Mouse (Mus musculus) embryonic facial prominence, embryonic 11.5 days (tissue): Measurements from ENCODE around the gene Nckipsd. TPM values are rescaled to one million over a fixed set of nuclear protein-coding genes. Genes with fewer than 3 reads are reported as not detected.

Experiments used
- ATAC-seq: fragments of 200-750 bp; cut with Nextera tagmentation; replicated peaks from 2 replicates; pipeline ENCODE4 v1.8.0; 2017; ENCODE audit warnings: low read depth; ENCODE audit not compliant: insufficient number of reproducible peaks, low FRiP score, low TSS enrichment
- DNase-seq: peaks from one replicate; pipeline ENCODE4 v3.0.0-alpha.2; 2015; ENCODE audit warnings: low spot score
- H3K27ac ChIP-seq: fragments of 300-500 bp; sonication (generic); replicated peaks from 2 replicates; pipeline ENCODE4 v1.5.1; 2014; ENCODE audit warnings: mild to moderate bottlenecking, low read depth, low read length, control low read depth
- H3K27me3 ChIP-seq: fragments of 300-500 bp; sonication (generic); 2 replicates; pipeline ENCODE4 v1.6.1; 2014; ENCODE audit warnings: mild to moderate bottlenecking, low read length, moderate library complexity, mixed read lengths; ENCODE audit not compliant: control insufficient read depth, insufficient read depth
- H3K36me3 ChIP-seq: fragments of 300-500 bp; sonication (generic); replicated peaks from 2 replicates; pipeline ENCODE4 v1.6.1; 2014; ENCODE audit warnings: low read depth, mild to moderate bottlenecking, low read length, moderate library complexity, mixed read lengths; ENCODE audit not compliant: control insufficient read depth, insufficient read depth
- H3K4me1 ChIP-seq: fragments of 300-500 bp; sonication (generic); 2 replicates; pipeline ENCODE4 v1.6.1; 2014; ENCODE audit warnings: low read length, mixed read lengths; ENCODE audit not compliant: control insufficient read depth, insufficient read depth
- H3K4me2 ChIP-seq: fragments of 300-500 bp; sonication (generic); 2 replicates; pipeline ENCODE4 v1.6.1; 2014; ENCODE audit warnings: low read depth, mild to moderate bottlenecking, control low read depth, low read length, moderate library complexity
- H3K4me3 ChIP-seq: fragments of 300-500 bp; sonication (generic); 2 replicates; pipeline ENCODE4 v1.5.1; 2014; ENCODE audit warnings: low read depth, low read length, control low read depth
- H3K9ac ChIP-seq: fragments of 300-500 bp; sonication (generic); replicated peaks from 2 replicates; pipeline ENCODE4 v1.6.1; 2014; ENCODE audit warnings: mild to moderate bottlenecking, control low read depth, low read length
- H3K9me3 ChIP-seq: fragments of 300-500 bp; sonication (generic); replicated peaks from 2 replicates; pipeline ENCODE4 v1.6.1; 2016; ENCODE audit warnings: mild to moderate bottlenecking, low read length, inconsistent platforms, mixed read lengths; ENCODE audit not compliant: control insufficient read depth
- WGBS: fragments of 180-500 bp; shearing (Covaris S2); extraction: QIAGEN DNeasy Blood & Tissue Kit; methylation state at CpG from one replicate; pipeline ENCODE4 v1.1.7; 2014; 5-methylcytosine and 5-hydroxymethylcytosine counted together
- microRNA-seq: library from miRNA; unstranded; fragments of <30 nt; microRNA quantifications from one replicate; pipeline ENCODE4, GENCODE M21; 2016; ENCODE audit warnings: borderline number of aligned reads
- polyA plus RNA-seq: library from polyadenylated mRNA; unstranded; fragments of >200 nt; fragmentation: Nextera tagmentation; extraction: Ambion mirVana; gene quantifications from 2 replicates; pipeline ENCODE4 v1.2.1, GENCODE M21; 2014

Nckipsd gene
- polyA plus RNA-seq, 1 experiment from 2014 or later = 9.1 TPM

DNA sequence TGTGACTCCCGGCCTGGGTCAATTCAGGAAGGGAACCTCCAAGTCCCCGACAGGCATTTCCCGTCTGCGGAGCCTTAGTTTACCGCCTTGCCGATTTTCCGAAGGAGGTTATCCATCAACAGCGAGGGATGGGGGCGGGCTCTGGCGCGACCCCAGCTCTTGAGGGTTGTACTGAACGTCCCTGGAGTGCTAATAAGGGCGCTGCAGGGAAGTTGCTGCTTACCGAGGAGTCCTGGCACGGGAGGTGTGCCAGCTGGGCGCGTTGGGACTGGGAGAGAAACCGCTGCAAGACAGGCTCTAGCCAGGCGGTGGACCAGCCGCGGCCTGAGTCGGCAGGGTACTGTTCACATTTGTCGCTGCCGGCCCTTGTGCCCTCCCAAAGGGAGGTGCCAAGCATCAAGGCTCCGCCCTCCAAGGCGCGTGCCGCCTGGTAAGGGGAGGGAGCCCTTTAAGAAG lies 46.1 kb downstream of the Nckipsd start:
- H3K4me2 ChIP-seq = peak overlapping the region; percentile 87
- H3K27me3 ChIP-seq = no peaks in the 10 kb centered on the region
- WGBS = 0% methylated on average over 28 of the region's 28 CpGs
- peaks cover 3% of the 10 kb centered on the region; the same call in 1 of the 2 replicates for H3K4me1 ChIP-seq
- peak; percentile 90 for DNase-seq
- H3K9ac ChIP-seq = peak overlapping the region; percentile 77
- peak overlapping the region; percentile 81 for H3K4me3 ChIP-seq
- H3K36me3 ChIP-seq = no peaks in the 10 kb centered on the region
- H3K27ac ChIP-seq = peak overlapping the region; percentile 47; the same call in 1 of the 2 replicates
- peak; percentile 81 for ATAC-seq
- H3K9me3 ChIP-seq = no peaks in the 10 kb centered on the region

DNA sequence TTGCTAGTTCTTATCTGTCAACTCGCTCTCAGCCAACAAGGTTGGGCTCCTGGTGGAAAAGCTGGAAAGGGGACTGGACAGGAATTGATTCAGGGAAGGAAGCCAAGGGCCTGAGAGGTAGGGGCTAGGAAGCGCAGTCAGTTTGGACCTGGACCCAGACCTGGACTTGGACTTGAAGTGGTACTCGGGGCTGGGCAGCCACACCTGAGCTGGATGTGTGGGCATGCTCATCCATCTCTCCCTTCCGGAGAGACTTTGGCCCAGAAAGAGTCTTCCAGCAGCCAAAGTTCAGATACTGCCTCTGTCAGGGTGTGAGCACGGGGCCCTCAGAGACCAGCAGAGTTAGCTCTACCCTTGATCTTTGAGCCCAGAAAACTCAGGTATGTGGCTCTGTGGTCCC lies 47.2 kb downstream of the Nckipsd start:
- Histone ChIP-seq H3K27ac (no peak overlapping the region), H3K9ac (no peak overlapping the region), H3K9me3 (no peaks in the 10 kb centered on the region), H3K4me1 (peaks cover 3% of the 10 kb centered on the region; the same call in 1 of the 2 replicates), H3K4me3 (no peak overlapping the region), H3K27me3 (no peaks in the 10 kb centered on the region), H3K36me3 (no peaks in the 10 kb centered on the region), H3K4me2 (no peak overlapping the region)
- DNase-seq (no peak), ATAC-seq (no peak)
- WGBS = 56% methylated on average over 5 of the region's 5 CpGs

DNA sequence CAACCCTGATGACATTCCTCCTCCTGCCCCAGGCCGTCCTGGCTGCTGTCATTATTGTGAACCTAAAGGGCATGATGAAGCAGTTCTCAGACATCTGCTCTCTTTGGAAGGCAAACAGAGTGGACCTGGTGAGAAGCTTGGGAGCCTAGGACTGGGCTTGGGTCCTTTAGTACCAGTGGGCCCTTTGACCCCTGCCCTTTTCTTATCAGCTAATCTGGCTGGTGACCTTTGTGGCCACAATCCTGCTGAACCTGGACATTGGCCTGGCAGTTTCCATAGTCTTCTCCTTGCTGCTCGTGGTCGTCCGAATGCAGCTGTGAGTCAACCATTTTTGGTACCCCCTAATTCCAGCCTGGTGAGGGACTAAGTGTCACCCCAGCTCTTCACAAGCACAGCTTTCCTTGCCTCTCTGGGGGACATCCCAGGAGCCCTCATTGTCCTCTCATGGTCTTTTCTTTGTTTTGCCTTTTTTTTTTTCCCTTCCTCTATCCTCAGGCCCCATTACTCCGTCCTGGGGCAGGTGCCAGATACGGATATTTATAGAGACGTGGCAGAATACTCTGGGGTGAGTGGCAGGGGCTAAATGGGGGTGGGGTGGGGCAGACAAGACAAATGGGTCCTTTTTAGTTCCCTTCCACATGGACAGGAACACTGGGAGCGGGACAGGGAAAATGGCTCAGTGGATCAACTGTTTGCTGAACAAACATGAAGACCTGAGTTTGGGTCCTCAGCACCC lies 50.8 kb downstream of the Nckipsd start:
- Histone ChIP-seq H3K36me3 (no peaks in the 10 kb centered on the region), H3K4me3 (no peak overlapping the region), H3K9me3 (no peaks in the 10 kb centered on the region), H3K27me3 (no peaks in the 10 kb centered on the region), H3K9ac (no peak overlapping the region), H3K4me1 (no peaks in the 10 kb centered on the region), H3K4me2 (no peak overlapping the region), H3K27ac (no peak overlapping the region)
- DNase-seq (no peak), ATAC-seq (no peak)
- 75% methylated on average over 8 of the region's 8 CpGs for WGBS

Small RNA genes within 50 kb of the gene (microRNA-seq; reads per million reads assigned to microRNA genes)
- not detected for gene Gm23156

Other genes starting within 250 kb of the Nckipsd start
- gene Impdh2, start 248.1 kb upstream of the Nckipsd start, polyA plus RNA-seq = 242 and 248 TPM in 2 replicates
- gene Ndufaf3, start 240.9 kb upstream of the Nckipsd start, polyA plus RNA-seq = 48.4 and 49.0 TPM in 2 replicates
- gene Dalrd3, start 238.5 kb upstream of the Nckipsd start, polyA plus RNA-seq = 167 and 185 TPM in 2 replicates
- 118 and 130 TPM in 2 replicates for gene Wdr6, start 229.6 kb upstream of the Nckipsd start, polyA plus RNA-seq
- 6.4 and 8.1 TPM in 2 replicates for gene P4htm, start 210.7 kb upstream of the Nckipsd start, polyA plus RNA-seq
- 44.1 and 48.4 TPM in 2 replicates for gene Arih2, start 159.0 kb upstream of the Nckipsd start, polyA plus RNA-seq
- 30.8 and 34.5 TPM in 2 replicates for gene Slc25a20, start 146.3 kb upstream of the Nckipsd start, polyA plus RNA-seq
- 36.2 and 37.9 TPM in 2 replicates for gene Prkar2a, start 119.1 kb upstream of the Nckipsd start, polyA plus RNA-seq
- gene Ip6k2, start 24.6 kb upstream of the Nckipsd start, polyA plus RNA-seq = 113 and 118 TPM in 2 replicates
- gene Celsr3, start 18.0 kb downstream of the Nckipsd start, polyA plus RNA-seq = 1.0 and 1.2 TPM in 2 replicates
- 14.5 and 15.5 TPM in 2 replicates for gene Slc26a6, start 44.9 kb downstream of the Nckipsd start, polyA plus RNA-seq
- gene Tmem89, start 106.3 kb downstream of the Nckipsd start, polyA plus RNA-seq = not detected in 2 replicates
- 412 and 422 TPM in 2 replicates for gene Uqcrc1, start 128.3 kb downstream of the Nckipsd start, polyA plus RNA-seq
- gene Col7a1, start 145.2 kb downstream of the Nckipsd start, polyA plus RNA-seq = 1.1 and 2.4 TPM in 2 replicates
- 0.25 TPM in 1 of 2 replicates, not detected in the other for gene Ucn2, start 177.6 kb downstream of the Nckipsd start, polyA plus RNA-seq
- 7.8 TPM in 2 replicates for gene Pfkfb4, start 183.4 kb downstream of the Nckipsd start, polyA plus RNA-seq
- gene Shisa5, start 230.2 kb downstream of the Nckipsd start, polyA plus RNA-seq = 33.2 and 37.0 TPM in 2 replicates